Mouse (Mus musculus) left cerebral cortex, adult 18-20 months (tissue): ENCODE data around the gene Akr1c20. TPM values are rescaled to one million over a fixed set of nuclear protein-coding genes. Genes with fewer than 3 reads are reported as not detected.

Experiments
- DNase-seq, 2 experiments: peaks; one replicate each; pipeline ENCODE4 v3.0.0; 2021 to 2022; ENCODE audit warnings: low spot score in 2 of 2, mixed read lengths in 1 of 2
- long read RNA-seq, 2 experiments: library from polyadenylated mRNA; stranded (forward); transcript quantifications; one replicate each; pipeline ENCODE4 v2.0.0; 2021
- total RNA-seq, 2 experiments: library from RNA; stranded (reverse); gene quantifications; 2 replicates each; pipeline ENCODE4 v1.2.3; 2021

Akr1c20 gene
- total RNA-seq = not detected
- long read RNA-seq, experiment 1 = 0 reads
- long read RNA-seq, experiment 2 = 0 reads

- no peak for DNase-seq
Measured at GRCm38 (mm10) chr13:4523201-4523838, at the start of gene Akr1c20. Akr1c20 (minus strand) TSS chr13:4523345.

DNA sequence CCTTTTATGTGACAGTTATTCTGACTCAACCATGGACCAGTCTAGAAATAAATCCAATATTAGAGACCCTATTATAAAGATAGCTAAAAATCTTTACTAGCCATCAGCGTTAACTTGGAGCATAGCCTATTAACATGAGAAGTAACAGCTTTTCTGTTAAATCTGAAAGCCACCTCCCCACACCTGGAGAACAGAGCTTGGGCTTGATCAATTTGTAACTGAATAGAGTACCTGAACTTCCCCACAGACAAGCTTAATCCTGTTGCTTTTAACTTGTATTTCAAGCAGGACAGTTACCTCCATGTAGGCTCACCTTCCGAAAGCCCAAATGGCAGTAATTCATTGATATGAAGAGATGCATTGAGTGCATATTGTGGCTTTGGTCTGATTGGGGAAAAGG lies 42.9 kb upstream of the Akr1c20 start:
- no peak for DNase-seq

DNA sequence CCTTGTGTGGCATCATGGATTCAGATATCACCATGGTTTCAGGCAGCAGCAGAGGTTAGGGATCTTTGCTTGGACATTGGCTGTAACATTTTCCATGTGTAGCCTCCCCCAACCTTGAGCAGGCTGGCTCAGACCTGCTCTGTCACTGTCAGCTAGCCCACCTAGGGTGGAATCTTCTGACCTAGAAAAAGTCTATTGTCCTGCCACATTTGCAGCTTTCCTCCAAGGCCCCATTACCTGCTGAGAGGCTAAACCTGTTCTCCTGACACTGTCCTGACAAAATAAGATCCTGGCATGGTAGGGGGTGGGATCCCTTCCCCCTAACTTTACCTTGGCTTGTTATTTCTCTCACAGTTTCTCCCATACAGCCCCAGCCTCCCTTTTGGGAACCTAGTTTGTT lies 37.4 kb upstream of the Akr1c20 start:
- DNase-seq = no peak

DNA sequence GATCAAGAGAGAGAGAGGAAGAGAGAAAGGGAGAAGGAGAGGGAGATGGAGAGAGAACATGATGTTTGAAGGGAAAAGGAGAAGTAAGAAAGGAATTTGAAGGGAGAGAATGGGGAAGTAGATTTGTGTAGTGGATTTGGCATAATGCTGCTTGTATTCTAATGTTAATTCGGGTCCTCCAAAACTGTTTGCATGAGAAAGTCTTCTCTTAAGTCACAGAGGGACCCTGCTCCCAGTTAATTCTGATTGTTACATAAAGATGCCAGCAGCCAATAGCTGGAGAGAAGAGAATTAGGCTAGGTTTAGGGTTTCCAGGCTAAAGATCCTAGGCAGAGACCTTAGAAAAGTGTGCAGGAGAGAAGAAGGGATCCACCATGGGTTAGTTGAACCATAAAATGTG lies 36.0 kb upstream of the Akr1c20 start:
- no peak for DNase-seq

GRCm38 (mm10) chr13:4514811-4515210 lies 8.3 kb downstream of the Akr1c20 start:
- no peak for DNase-seq

DNA sequence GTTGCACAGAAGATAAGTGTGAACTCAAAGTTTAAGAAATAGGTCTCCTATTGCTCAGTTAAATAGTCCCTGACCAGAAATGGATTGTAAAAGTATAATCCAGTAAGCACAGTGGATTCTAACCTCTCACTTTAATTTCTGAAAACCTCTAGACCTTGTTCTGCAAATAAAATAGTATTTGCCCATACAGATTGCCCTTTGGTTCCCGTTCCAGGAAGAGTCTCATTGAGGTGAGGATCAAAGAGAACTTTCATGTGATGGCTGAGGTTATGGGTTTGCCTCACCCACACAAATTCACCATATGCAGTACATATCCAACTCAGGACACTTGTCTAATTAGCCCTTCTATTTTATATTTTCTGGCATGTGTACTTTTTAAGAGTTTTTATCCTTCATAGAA lies 55.2 kb downstream of the Akr1c20 start:
- no peak for DNase-seq

GRCm38 (mm10) chr13:4465641-4466040 lies 57.5 kb downstream of the Akr1c20 start:
- DNase-seq = no peak

Other genes starting within 250 kb of the Akr1c20 start
- gene Akr1c12, start 243.9 kb downstream of the Akr1c20 start, total RNA-seq = not detected
- gene Akr1c6, start 89.0 kb downstream of the Akr1c20 start, total RNA-seq = not detected
- not detected for gene Akr1c21, start 50.7 kb upstream of the Akr1c20 start, total RNA-seq
- gene Akr1e1, start 85.8 kb upstream of the Akr1c20 start, total RNA-seq = 10 to 100 TPM; 23.0 to 25.5 TPM